Mouse (Mus musculus) lung, postnatal 0 days (tissue): ENCODE results near the gene Naxd.

Source experiments
- CTCF ChIP-seq: IDR thresholded peaks from 2 replicates; pipeline ENCODE4 v1.5.1; 2016; ENCODE audit warnings: antibody characterized with exemption, mild to moderate bottlenecking
- EP300 ChIP-seq: IDR thresholded peaks from 2 replicates; pipeline ENCODE4 v1.6.1; 2016; ENCODE audit warnings: antibody characterized with exemption, mild to moderate bottlenecking, control low read depth

DNA sequence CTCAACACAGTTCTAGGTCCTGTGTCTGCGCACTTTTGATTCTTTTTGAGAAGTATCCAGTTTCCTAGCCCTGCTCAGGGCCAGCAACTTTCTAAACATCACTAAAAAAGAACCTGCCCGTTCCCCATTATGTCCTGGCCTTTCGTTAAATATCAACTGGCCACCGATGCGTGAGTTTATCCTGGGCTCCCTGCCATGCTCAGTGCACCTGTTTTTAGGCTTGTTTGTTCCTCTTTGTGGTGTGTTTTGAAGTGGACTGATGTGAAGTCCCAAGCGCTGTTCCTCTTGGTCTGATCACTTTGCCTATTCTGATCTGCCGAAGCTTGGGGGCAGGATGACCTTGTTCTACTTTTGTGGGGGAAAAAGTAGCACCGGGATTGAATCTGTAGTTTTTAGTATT lies 26.0 kb upstream of the Naxd start:
- TF ChIP-seq CTCF (no peak), EP300 (no peak)
